Mouse (Mus musculus): ENCODE results near the gene Bricd5. TPM values are rescaled to one million over a fixed set of nuclear protein-coding genes. Genes with fewer than 3 reads are reported as not detected.

The Bricd5 gene
- polyA plus RNA-seq, 1 experiment, result 2.8 TPM

DNA sequence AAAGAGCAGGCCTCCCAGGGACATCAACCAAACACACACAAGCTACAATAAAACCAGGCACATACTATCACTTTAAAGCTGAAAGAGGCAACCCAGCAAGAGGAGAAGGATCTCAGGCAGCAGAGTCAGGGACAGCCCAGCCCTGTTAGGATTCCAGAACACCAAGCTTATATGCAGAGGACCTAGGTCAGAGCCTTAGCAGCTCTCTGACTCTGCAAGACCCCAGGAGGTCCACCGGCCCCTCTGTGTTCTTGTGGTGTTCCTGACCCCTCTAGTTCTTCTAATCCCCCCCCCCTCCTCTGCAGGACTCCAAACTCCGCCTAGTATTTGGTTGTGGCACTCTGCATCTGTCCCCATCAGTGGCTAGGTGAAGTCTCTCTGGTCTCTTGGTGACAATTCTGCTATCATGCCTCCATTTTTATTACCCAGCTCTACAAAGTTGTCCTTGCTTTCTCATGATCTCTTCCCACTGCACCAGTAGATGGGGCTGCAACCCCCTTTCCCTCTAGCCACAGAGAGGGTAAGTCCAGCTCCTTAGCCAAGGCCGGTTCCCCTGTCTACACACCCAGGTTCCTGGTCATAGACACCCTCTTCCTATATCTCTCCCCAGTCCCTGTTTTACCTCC lies 6.6 kb downstream of the Bricd5 start:
- no peak for DNase-seq (ENCODE audit: low read depth, low spot score)
- WGBS, result 59% methylated on average over 3 of the region's 3 CpGs

DNA sequence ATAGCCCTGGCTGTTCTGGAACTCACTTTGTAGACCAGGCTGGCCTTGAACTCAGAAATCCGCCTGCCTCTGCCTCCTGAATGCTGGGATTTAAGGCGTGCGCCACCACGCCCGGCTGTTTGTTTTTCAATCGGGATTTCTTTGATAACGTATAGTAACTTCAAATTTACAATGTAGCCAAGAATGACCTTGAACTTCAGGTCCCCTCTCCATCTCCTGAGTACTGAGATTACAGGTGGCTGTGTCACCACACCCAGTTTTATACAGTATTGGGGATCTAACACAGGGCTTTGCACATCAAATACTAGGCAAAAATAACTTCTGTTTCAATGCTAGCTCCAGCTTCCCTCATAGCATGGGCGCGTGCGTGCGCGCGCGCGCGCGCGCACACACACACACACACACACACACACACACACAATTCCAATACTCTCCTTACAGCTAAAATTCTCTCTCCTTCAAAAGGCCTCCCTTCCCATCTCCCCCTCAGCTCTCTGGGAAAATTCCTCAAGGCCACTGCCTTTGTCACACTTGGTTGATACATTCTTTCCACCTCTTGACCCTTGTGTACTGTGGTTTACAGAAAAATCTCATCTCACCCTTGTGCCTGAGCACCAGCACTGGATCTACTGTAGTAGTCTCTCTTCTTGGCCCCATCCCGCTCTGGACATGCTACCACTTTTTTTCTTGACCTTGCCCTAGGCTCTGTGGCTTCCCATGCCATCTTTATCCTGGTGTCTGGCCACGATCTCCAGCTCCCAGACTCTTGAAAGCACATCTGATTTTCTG lies 7.5 kb downstream of the Bricd5 start:
- 85% methylated on average over 20 of the region's 20 CpGs for WGBS
- DNase-seq (ENCODE audit: low read depth, low spot score), result no peak

DNA sequence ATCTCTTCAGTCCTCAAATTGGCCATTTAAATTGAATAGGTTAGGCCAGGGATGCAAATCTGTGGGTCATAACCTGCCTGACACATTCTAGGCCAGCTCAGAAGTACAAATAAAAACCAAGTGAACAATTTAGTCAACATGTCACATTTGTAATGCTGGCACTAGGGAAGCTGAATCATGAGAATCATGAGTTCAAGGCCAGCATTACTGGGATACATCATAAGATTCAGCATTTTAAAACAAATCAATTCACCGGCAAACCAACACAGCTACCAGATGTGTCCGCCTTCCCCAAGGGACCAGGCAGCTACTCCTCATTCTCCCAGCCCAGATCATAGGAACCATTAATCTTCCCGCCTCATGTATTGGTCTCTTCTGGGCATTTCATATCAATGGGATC lies 9.8 kb downstream of the Bricd5 start:
- 94% methylated on average over 3 of the region's 3 CpGs for WGBS
- no peak for DNase-seq (ENCODE audit: low read depth, low spot score)

DNA sequence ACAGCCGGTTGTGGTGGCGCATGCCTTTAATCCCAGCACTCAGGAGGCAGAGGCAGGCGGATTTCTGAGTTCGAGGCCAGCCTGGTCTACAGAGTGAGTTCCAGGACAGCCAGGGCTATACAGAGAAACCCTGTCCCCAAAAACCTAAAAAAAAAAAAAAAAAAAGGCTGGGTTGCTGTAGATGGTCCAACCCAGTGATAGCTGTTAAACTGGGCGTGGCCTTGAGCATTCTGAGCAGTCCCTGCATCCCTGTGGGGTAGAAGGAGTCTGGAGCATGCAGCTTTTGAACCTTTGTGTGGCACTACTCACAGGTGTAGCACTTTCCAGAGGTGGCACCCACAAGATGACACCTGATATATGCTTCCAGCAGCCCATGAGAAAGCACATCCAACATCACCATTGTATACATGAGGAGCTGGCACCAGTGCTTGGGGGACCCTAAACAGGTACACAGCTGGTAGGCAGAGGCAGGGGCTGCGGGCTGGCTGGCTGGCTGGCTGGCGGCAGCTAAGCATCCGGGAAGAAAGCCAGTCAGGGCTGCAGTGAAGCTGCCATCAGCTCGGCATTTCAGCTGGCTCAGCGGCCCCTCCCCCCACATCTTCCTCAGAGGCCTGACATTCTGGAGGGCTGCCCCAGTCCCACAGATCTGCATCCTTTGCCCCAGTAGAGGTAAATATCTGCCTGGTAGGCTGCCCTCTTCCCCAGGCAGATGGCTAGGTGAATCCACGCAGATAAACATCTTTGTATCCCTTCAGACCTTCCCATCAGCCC lies 11.6 kb downstream of the Bricd5 start:
- DNase-seq (ENCODE audit: low read depth, low spot score), result no peak
- 55% methylated on average over 11 of the region's 11 CpGs for WGBS

DNA sequence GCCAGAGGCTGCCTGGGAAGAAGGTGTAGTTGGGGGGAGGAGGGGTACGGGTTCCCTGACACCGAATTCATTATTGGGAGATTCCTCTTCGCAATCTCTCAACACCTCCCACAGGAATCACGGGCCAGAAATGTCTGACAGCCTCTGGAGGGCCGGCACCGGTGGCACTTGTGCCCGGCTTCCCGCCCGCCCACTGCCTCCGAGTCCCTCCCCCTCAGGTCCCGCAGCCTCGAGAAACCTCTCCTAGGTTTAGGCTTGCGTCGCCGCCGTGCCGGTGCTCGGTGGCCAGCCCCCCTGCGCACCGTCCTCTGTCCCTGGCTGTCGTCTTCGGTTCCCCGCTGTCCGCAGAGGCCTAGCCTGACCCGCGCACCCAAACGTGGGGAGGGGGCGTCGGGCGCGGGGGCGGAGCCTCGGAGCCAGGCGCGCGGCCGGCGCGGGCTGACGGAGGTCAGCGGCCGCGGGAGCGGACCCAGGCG lies 14.5 kb downstream of the Bricd5 start, which contains the start of gene Caskin1:
TSS of gene Caskin1 (plus strand) at position 416 of the 476 bp plus-strand sequence.
- WGBS, result 3% methylated on average over 45 of the region's 45 CpGs
- no peak for DNase-seq (ENCODE audit: low read depth, low spot score)

DNA sequence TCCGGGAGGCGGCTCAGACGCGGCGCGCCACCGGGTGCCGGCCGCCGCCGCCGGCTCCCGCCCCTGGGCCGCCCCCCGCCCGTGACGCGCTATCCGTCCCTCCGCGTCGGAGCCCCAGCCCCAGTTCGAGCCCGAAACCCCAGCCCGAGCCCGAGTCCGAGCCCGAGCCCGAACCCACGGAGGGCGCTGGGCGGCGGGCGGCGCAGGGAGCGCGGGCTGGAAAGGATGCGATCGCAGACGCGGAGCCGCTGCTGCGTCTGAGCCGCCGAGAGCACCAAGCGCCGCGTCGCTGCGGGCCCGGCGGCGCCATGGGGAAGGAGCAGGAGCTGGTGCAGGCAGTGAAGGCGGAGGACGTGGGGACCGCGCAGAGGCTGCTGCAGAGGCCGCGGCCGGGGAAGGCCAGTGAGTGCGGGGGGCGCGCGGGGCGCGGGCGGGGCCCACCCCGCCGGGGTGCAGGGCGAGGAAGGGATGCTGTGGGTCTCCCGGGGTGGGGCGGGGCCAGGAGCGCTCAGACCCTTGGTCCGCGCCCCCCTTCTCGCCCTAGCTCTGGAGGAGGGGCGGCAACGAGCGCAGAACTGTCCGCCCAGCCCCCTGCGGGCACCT lies 15.1 kb downstream of the Bricd5 start:
- no peak for DNase-seq (ENCODE audit: low read depth, low spot score)

DNA sequence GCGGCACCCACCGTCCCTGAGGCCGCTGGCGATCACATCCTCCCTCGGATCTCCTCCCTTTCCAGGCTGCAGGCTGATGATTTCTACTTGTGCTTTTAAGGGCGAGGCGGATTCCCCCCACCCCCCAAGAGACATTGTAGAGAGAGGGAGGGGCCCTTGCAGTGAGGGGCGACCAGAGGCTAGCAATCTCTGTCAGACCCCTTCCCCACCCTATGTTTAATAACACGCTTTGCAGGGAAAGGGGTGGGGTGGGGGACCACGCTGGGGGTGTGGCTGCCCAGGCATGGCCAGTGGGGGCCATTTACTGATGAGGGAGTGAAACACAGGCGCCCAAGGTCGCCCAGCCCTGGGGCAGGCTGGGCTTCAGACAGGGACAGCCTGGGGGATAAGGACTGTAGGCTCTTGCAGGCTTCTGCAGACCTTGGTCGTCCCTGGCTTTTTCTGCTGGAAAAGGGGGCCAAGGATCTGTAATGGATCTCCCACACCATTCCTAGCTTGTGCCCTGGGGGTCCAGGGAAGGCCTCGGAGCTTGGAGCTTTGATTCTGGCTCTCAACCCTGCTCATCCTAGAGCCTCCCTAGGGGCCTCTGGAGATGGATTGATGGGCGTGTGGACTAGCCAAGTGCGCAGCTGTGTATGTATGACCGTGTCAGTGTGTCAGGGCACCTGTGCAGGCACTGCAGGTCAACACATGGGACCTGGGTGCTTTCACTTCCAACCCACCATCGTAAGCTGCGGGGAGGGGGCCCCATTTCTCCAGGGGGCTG lies 15.8 kb downstream of the Bricd5 start:
- WGBS, result 35% methylated on average over 19 of the region's 19 CpGs
- no peak for DNase-seq (ENCODE audit: low read depth, low spot score)

More for the DNA sequence above, 15.1 kb downstream of the Bricd5 start:
- WGBS, result 2% methylated on average over 79 of the region's 81 CpGs

DNA sequence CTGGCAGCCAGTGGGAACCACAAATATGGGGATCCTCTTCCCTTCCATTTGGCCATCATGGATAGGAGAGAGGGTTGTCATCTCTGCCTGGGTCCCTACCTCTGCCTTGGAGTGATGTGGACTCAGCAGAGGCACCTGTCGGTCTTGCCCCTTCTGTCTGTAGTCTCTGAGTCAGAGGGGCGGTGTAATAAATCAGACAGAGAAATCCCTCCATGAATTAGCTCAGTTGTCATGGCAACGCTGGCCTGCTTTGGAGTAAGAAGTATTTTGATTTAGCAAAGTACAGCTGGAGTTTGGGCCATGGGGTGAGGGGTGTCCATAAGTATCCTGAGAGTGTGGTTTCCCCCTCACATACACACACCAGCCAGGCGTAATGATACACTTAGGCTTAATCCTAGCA lies 16.7 kb downstream of the Bricd5 start:
- 91% methylated on average over 4 of the region's 4 CpGs for WGBS
- no peak for DNase-seq (ENCODE audit: low read depth, low spot score)

DNA sequence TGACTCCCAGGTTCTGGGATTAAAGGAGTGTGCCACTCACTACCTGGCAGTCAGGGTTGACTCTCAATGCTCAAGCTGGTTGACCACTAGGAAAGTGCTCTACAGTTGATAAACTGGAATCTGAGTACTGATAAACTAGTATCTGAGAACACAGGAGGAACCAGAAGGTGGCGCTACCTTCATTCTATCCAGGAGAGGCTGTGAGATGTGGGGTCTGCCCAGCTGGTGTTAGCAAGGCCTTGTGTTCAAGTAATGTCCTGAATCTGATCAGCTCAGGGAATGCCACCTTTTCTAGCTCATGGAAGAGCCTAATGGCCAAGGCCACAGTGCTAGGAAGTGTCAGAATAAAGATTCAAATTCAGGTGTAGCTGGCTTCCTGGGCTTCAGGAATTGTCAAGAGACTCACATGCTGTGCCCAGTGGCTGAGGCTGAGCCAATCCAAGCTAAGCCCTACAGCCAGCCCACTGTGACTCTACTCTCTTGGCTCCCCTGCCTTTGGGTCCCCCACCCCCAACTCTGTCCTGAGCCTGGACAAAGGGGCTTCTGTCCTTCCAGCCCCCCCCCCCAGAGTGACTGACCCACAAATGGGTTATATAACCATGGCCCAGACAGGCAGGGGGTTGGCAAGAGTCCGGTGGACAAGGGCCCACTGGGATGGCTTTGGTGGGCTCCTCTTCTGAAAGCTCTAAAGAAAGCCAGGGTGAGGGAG lies 21.1 kb downstream of the Bricd5 start:
- no peak for DNase-seq (ENCODE audit: low read depth, low spot score)
- 54% methylated on average over 2 of the region's 2 CpGs for WGBS

DNA sequence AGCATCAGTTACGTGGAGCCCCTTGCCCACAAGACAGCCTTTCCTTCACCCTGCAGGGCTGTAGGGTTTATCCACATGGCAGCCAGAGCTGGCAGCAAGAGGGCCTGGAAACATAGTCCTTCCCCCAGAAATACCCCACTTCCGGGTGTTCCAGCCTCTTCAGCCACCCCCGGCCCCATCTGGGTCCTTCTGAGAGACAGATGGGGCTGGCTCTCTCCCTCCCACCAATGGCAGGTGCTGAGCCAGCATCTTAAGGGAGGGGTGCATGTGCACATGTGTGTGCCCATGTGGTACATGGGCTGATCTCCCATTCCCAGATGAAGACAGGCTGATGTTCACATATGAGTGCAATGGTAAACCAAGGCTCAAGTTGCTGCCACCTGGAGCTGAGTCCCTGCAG lies 21.8 kb downstream of the Bricd5 start:
- 71% methylated on average over 3 of the region's 3 CpGs for WGBS
- no peak for DNase-seq (ENCODE audit: low read depth, low spot score)

DNA sequence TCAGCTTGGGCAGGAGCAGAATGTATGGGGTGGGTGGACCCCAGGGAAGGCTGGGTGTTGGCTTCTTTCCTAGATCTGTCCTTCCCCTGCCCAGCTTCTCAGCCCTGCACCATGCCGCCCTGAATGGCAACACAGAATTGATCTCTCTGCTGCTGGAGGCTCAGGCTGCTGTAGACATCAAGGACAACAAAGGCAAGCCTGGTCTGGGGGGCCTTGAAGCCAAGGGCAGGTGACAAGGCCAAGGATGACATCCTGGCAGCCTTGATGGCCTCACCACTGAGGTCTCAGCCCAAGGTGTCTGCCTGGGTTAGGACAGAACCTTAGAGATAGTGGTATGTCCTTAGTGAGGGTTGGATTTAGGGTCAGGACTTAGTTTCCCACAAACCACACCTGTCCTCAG lies 22.3 kb downstream of the Bricd5 start:
- DNase-seq (ENCODE audit: low read depth, low spot score), result no peak
- WGBS, result 81% methylated on average over 1 of the region's 1 CpGs

DNA sequence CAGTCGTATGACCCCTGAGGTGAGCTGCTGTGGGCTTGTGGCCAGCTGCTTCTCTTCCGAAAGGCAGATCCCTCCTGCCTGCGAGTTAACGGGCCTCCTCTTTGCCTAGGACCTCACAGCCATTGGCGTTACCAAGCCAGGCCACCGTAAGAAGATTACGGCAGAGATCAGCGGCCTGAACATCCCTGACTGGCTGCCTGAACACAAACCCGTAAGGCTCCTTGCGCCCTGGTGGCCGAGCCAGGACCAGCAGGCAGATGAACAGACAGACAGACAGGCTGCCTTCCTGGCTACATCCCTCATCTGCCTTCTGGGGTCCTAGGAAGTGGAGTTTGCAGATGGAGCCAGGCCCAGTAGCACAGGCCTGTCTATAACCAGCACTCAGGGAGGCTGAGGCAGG lies 28.5 kb downstream of the Bricd5 start:
- DNase-seq (ENCODE audit: low read depth, low spot score), result no peak
- WGBS, result 44% methylated on average over 11 of the region's 11 CpGs

DNA sequence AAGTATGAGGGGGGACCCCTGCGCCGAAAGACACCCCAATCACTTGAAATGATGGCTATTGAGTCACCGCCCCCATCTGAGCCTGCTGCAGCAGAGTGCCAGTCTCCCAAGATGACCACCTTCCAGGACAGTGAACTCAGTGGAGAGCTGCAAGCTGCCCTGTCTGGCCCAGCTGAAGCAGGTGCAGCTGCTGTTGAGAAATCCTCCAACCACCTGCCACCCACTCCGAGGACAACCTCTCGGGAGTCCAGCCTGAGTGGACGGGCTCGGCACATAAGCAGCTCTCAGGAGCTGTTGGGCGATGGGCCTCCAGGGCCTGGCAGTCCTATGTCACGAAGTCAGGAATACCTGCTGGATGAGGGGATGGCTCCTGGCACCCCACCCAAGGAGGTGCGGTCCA lies 30.4 kb downstream of the Bricd5 start:
- DNase-seq (ENCODE audit: low read depth, low spot score), result no peak
- WGBS, result 82% methylated on average over 10 of the region's 10 CpGs

DNA sequence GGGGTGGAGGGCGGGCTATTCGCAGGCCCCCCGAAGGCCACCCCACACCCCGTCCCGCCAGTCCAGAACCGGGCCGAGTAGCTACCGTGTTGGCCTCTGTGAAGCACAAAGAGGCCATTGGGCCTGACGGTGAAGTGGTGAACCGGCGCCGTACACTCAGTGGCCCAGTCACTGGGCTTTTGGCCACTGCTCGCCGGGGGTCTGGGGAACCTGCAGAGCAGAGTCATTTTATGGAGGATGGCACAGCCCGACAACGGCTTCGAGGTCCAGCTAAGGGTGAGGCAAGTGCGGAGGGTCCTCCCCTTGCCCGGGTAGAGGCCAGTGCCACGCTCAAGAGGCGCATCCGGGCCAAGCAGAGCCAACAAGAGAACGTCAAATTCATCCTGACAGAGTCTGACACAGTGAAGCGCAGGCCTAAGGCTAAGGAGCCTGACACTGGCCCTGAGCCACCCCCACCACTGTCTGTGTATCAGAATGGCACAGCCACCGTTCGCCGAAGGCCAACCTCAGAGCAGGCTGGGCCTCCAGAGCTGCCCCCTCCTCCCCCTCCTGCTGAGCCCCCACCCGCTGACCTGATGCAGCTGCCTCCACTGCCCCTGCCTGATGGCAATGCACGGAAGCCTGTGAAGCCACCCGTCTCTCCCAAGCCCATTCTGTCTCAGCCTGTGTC lies 31.7 kb downstream of the Bricd5 start:
- no peak for DNase-seq (ENCODE audit: low read depth, low spot score)
- WGBS, result 93% methylated on average over 30 of the region's 30 CpGs

DNA sequence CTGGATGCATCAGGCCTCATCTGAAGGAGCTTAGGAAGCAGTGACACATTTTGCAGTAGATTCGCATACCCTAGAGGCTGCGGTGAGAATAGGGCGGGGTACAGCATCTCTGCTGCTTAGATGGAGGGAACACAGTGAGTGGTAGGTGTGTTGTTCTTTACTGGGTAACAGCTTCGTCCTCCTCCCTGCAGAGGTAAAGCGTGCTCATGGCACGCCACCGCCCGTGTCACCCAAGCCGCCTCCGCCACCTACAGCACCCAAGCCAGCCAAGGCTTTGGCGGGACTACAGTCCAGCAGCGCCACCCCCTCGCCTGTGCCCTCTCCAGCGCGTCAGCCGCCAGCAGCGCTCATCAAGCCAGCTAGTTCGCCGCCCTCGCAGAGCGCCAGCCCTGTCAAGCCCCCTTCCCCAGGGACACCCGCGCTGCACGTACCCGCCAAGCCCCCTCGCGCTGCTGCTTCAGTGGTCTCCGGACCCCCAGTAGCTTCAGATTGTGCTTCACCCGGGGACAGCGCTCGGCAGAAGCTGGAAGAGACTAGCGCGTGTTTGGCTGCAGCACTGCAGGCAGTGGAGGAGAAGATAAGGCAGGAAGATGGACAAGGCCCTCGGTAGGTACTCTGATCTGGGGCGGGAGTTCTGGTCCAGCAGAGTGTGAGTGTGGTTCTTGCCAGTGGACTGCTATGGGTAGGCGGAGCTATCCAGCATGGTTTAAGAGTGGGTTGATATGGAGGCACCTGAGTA lies 32.8 kb downstream of the Bricd5 start:
- WGBS, result 45% methylated on average over 36 of the region's 36 CpGs
- DNase-seq (ENCODE audit: low read depth, low spot score), result no peak

DNA sequence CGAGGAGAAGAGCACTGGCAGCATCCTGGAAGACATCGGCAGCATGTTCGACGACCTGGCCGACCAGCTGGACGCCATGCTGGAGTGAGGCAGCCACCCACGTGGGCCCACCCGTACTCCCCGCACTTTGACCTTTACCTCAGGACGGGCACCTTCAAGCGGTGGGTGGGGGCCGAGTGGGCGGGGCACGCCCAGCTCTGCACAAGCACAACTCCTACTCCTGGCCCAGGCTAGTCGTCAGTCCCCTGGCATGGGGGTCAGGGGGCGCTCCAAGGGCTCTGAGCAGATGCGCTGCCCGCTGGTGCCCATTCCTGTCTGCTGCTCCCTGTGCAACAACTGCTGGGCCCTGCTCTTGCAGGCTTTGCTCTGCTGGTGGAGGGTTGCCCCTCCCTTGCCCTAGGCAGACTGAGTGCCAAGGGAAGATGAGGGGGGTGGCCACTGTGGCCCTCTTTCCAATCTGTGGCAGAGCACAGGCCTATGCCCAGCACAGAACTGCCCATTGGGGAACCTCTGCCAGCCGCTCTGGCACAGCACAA lies 33.5 kb downstream of the Bricd5 start:
- DNase-seq (ENCODE audit: low read depth, low spot score), result no peak
- 40% methylated on average over 19 of the region's 19 CpGs for WGBS

DNA sequence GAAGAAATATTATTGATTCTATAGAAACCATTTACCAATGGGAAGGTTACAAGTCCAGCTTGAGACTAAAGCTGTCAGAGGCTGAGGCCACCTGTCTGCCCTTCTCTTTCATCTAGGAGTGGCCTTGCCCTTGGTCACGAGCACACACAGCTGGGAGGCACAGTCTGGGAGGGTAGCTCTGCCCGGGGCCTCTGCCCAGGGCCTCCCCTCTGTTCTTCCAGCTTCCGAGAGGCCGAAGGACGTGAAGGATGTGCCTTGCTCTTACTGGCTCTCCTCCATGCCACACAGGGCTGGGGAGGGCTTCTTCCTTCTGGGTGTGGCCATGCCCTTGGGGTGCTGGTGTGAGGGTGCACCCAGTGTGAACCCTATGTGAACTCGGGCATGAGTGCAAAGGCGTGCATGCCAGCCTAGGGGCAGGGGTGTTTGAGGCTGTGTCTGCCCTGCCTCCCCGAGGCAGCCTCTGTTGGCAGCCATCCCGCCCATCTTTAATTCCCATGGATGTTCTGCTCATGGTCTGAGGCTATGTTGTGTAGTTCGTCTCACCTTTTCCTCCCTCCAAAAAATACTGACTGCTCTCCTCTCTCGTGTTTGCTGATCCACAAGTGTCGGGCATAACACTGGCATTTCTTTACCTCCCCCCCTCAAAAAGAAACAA lies 34.2 kb downstream of the Bricd5 start:
- WGBS, result 63% methylated on average over 12 of the region's 12 CpGs

More for the DNA sequence above, 34.2 kb downstream of the Bricd5 start:
- no peak for DNase-seq (ENCODE audit: low read depth, low spot score)

Measured in large intestine, adult 2 months (tissue).